In genomic region chr5:148087796-148088195, GRCm38 (mm10) we compare ENCODE assay signal across 29 mouse cellular contexts.
A peak's percentile ranks its signal among the peaks of the same experiment; 100 is the strongest.
DNase-seq lines count a peak whose midpoint lies in the region; ATAC-seq and TF ChIP-seq lines count a peak whose summit lies in the region.
"Had no signal": no experiment of that assay in that cellular context is flagged by ENCODE, and none has a peak within 500 bp of the region (broad histone marks: within the 10 kb centered on the region; RNA-seq: fewer than 3 reads in every experiment).

No protein-coding gene starts in this region.

- TF ChIP-seq CTCF in cerebellum, adult 2 months (IDR thresholded peaks at IDR 0.05; ENCODE audit: borderline replicate concordance, insufficient read depth, low read depth, low read length): no peak
- no peak for TF ChIP-seq CTCF in left cerebral cortex, adult 2 months (IDR thresholded peaks at IDR 0.05)

- no peak for ATAC-seq in hindbrain, embryonic 15.5 days (ENCODE audit: low FRiP score, low read depth)
- no peak for ATAC-seq in erythroid progenitor cell, adult 5-6 weeks (replicated peaks; ENCODE audit: low FRiP score, poor library complexity, severe bottlenecking)
- ATAC-seq: forebrain, embryonic 13.5 days; intestine, postnatal 0 days; liver, embryonic 12.5 days; liver, postnatal 0 days; midbrain, embryonic 16.5 days; Patski had no signal

- H3K4me2 ChIP-seq in hindbrain, embryonic 15.5 days: no peak overlapping the region
- H3K4me2 ChIP-seq: embryonic facial prominence, embryonic 15.5 days; forebrain, embryonic 13.5 days; heart, embryonic 11.5 days; hindbrain, embryonic 13.5 days; liver, embryonic 12.5 days; midbrain, embryonic 11.5 days; stomach, embryonic 15.5 days had no signal

- no peaks in the 10 kb centered on the region for H3K9me3 ChIP-seq in hindbrain, embryonic 15.5 days
- H3K9me3 ChIP-seq in hindbrain, embryonic 10.5 days: peaks cover 13% of the 10 kb centered on the region
- H3K9me3 ChIP-seq: embryonic facial prominence, embryonic 15.5 days; stomach, embryonic 15.5 days had no signal

- H3K4me1 ChIP-seq in cerebellum, adult 2 months (ENCODE audit: control insufficient read depth, insufficient read depth, low read length): peaks cover 25% of the 10 kb centered on the region
- no peaks in the 10 kb centered on the region for H3K4me1 ChIP-seq in hindbrain, embryonic 15.5 days (replicated peaks)
- H3K4me1 ChIP-seq in hindbrain, embryonic 10.5 days (replicated peaks): no peaks in the 10 kb centered on the region
- H3K4me1 ChIP-seq: embryonic facial prominence, embryonic 10.5 days; embryonic facial prominence, embryonic 15.5 days; forebrain, embryonic 13.5 days; liver, embryonic 12.5 days; stomach, embryonic 15.5 days had no signal

- H3K27ac ChIP-seq in cerebellum, adult 2 months (ENCODE audit: insufficient read depth, low read length): peak overlapping the region; percentile 63
- 0 out of 2 replicates have a peak overlapping the region, but pooled peaks have one; percentile 11 for H3K27ac ChIP-seq in hindbrain, embryonic 15.5 days (replicated peaks)
- no peak overlapping the region for H3K27ac ChIP-seq in hindbrain, embryonic 10.5 days
- peak overlapping the region; percentile 40; the same call in 1 of the 2 replicates for H3K27ac ChIP-seq in left cerebral cortex, adult 2 months
- H3K27ac ChIP-seq: embryonic facial prominence, embryonic 10.5 days; embryonic facial prominence, embryonic 15.5 days; forebrain, embryonic 13.5 days; hindbrain, embryonic 13.5 days; liver, embryonic 12.5 days; stomach, embryonic 15.5 days had no signal

- no peak for TF ChIP-seq POLR2A in cerebellum, adult 2 months (IDR thresholded peaks at IDR 0.05; ENCODE audit: borderline replicate concordance, insufficient read depth, low read length)

- H3K36me3 ChIP-seq in hindbrain, embryonic 15.5 days: no peaks in the 10 kb centered on the region
- H3K36me3 ChIP-seq in hindbrain, embryonic 10.5 days: no peaks in the 10 kb centered on the region
- H3K36me3 ChIP-seq: embryonic facial prominence, embryonic 10.5 days; embryonic facial prominence, embryonic 15.5 days; G1E; liver, embryonic 12.5 days; stomach, embryonic 15.5 days had no signal

- no peak overlapping the region for H3K4me3 ChIP-seq in cerebellum, adult 2 months (replicated peaks; ENCODE audit: insufficient read depth, low read depth, low read length)
- H3K4me3 ChIP-seq in hindbrain, embryonic 15.5 days: no peak overlapping the region
- no peak overlapping the region for H3K4me3 ChIP-seq in hindbrain, embryonic 10.5 days
- H3K4me3 ChIP-seq in left cerebral cortex, adult 2 months: no peak overlapping the region
- H3K4me3 ChIP-seq: embryonic facial prominence, embryonic 10.5 days; embryonic facial prominence, embryonic 15.5 days; forebrain, embryonic 13.5 days; hindbrain, embryonic 13.5 days; liver, embryonic 12.5 days; stomach, embryonic 15.5 days had no signal

- no peaks in the 10 kb centered on the region for H3K27me3 ChIP-seq in cerebellum, adult 2 months (ENCODE audit: control insufficient read depth, insufficient read depth, low read length)
- H3K27me3 ChIP-seq in hindbrain, embryonic 15.5 days: no peaks in the 10 kb centered on the region
- H3K27me3 ChIP-seq in hindbrain, embryonic 10.5 days (ENCODE audit: insufficient read depth, poor library complexity, severe bottlenecking): no peaks in the 10 kb centered on the region
- H3K27me3 ChIP-seq: embryonic facial prominence, embryonic 15.5 days; forebrain, embryonic 13.5 days; hindbrain, embryonic 13.5 days; liver, embryonic 12.5 days; Patski; stomach, embryonic 15.5 days had no signal

- WGBS in cerebellum, adult 2 months: 11% methylated on average over 3 of the region's 3 CpGs
- 80% methylated on average over 3 of the region's 3 CpGs for WGBS in hindbrain, embryonic 15.5 days
- 77% methylated on average over 3 of the region's 3 CpGs for WGBS in hindbrain, embryonic 10.5 days

- H3K9ac ChIP-seq in hindbrain, embryonic 15.5 days: no peak overlapping the region
- H3K9ac ChIP-seq: embryonic facial prominence, embryonic 15.5 days; forebrain, embryonic 13.5 days; hindbrain, embryonic 13.5 days; liver, embryonic 12.5 days; liver, postnatal 0 days; stomach, embryonic 15.5 days had no signal

- intact Hi-C loops in left cerebral cortex, adult 2 months (cut with DNase I): loop anchor here (2.0 kb wide), 1 partner anchor 151 kb away; no protein-coding TSS in a partner anchor
- intact Hi-C loops in left cerebral cortex, postnatal 4 days (cut with DNase I): no loop called here

- DNase-seq in cerebellum, adult 2 months: peak; percentile 23 to 35
- DNase-seq in cerebellum, postnatal 4 days (ENCODE audit: low spot score in 2 of 2): no peak
- no peak for DNase-seq in hindbrain, embryonic 10.5 days (ENCODE audit: low spot score)
- no peak for DNase-seq in left cerebral cortex, adult 2 months (ENCODE audit: extremely low spot score in 1 of 2, low spot score in 2 of 2)
- no peak for DNase-seq in left cerebral cortex, postnatal 4 days
- peak; percentile 75 for DNase-seq in brain, adult 2 months (ENCODE audit: low read depth, low spot score)
- DNase-seq: adrenal gland, postnatal 10 days; cerebellum, adult 18-20 months; cerebellum, postnatal 14 days; gastrocnemius, postnatal 14 days; heart, postnatal 36 days; kidney, postnatal 14 days; liver, postnatal 0 days; lung, postnatal 36 days; thymus, postnatal 14 days had no signal

Comparison
In these comparisons a context has a peak if more than half of its experiments do, and no peak if none do; other contexts are left out.
1. DNase-seq: peak in cerebellum, adult 2 months (2 of 2) and brain, adult 2 months (single experiment); none in cerebellum, postnatal 4 days (0 of 2), hindbrain, embryonic 10.5 days (single experiment), left cerebral cortex, adult 2 months (0 of 2) and left cerebral cortex, postnatal 4 days (single experiment).